Mouse (Mus musculus): ENCODE results near the gene Cdk14. TPM values are rescaled to one million over a fixed set of nuclear protein-coding genes. Genes with fewer than 3 reads are reported as not detected.
A peak's percentile ranks its signal among the peaks of the same experiment; 100 is the strongest.

Cdk14 gene
- polyA plus RNA-seq, 1 experiment from 2014 or later: 43.8 TPM

- no peak for ATAC-seq (ENCODE audit: low FRiP score)
- Histone ChIP-seq H3K4me3 (no peak overlapping the region), H3K27me3 (peaks cover 11% of the 10 kb centered on the region; the same call in 1 of the 2 replicates), H3K9me3 (replicated peaks) (no peaks in the 10 kb centered on the region), H3K27ac (no peak overlapping the region), H3K36me3 (no peaks in the 10 kb centered on the region), H3K9ac (no peak overlapping the region), H3K4me2 (replicated peaks) (no peak overlapping the region), H3K4me1 (peaks cover 11% of the 10 kb centered on the region)
- WGBS: 92% methylated on average over 9 of the region's 9 CpGs
These were observed 558.5 kb downstream of the Cdk14 start for GRCm38 (mm10) chr5:4861592-4861991.

GRCm38 (mm10) chr5:4861141-4861540 is 559.0 kb downstream of the Cdk14 start:
- Histone ChIP-seq H3K36me3 (no peaks in the 10 kb centered on the region), H3K9me3 (replicated peaks) (no peaks in the 10 kb centered on the region), H3K9ac (no peak overlapping the region), H3K4me1 (peaks cover 10% of the 10 kb centered on the region), H3K27ac (no peak overlapping the region), H3K4me2 (replicated peaks) (no peak overlapping the region), H3K4me3 (no peak overlapping the region), H3K27me3 (peaks cover 10% of the 10 kb centered on the region; the same call in 1 of the 2 replicates)
- ATAC-seq (ENCODE audit: low FRiP score): no peak
- 89% methylated on average over 2 of the region's 2 CpGs for WGBS

- no peaks in the 10 kb centered on the region for H3K36me3 ChIP-seq
- no peak overlapping the region for H3K4me2 ChIP-seq (replicated peaks)
- no peak overlapping the region for H3K4me3 ChIP-seq
- H3K27me3 ChIP-seq: peaks cover 12% of the 10 kb centered on the region; the same call in 1 of the 2 replicates
- no peak overlapping the region for H3K9ac ChIP-seq
- 33% methylated on average over 5 of the region's 5 CpGs for WGBS
- peak; percentile 86 for ATAC-seq (ENCODE audit: low FRiP score)
- no peak overlapping the region for H3K27ac ChIP-seq
- H3K9me3 ChIP-seq (replicated peaks): no peaks in the 10 kb centered on the region
- peaks cover 8% of the 10 kb centered on the region for H3K4me1 ChIP-seq
These were observed 562.0 kb downstream of the Cdk14 start for GRCm38 (mm10) chr5:4858032-4858641.

- Histone ChIP-seq H3K36me3 (no peaks in the 10 kb centered on the region), H3K27me3 (peaks cover 9% of the 10 kb centered on the region; the same call in 1 of the 2 replicates), H3K4me2 (replicated peaks) (no peak overlapping the region), H3K9me3 (replicated peaks) (no peaks in the 10 kb centered on the region), H3K27ac (no peak overlapping the region), H3K4me1 (peaks cover 23% of the 10 kb centered on the region), H3K9ac (no peak overlapping the region), H3K4me3 (no peak overlapping the region)
- ATAC-seq (ENCODE audit: low FRiP score): no peak
- 87% methylated on average over 2 of the region's 2 CpGs for WGBS
These were observed 566.6 kb downstream of the Cdk14 start for GRCm38 (mm10) chr5:4853503-4853902.

- no peak for ATAC-seq (ENCODE audit: low FRiP score)
- no peak overlapping the region for H3K4me2 ChIP-seq (replicated peaks)
- 82% methylated on average over 6 of the region's 6 CpGs for WGBS
- H3K4me1 ChIP-seq: peaks cover 17% of the 10 kb centered on the region
- peaks cover 9% of the 10 kb centered on the region; the same call in 1 of the 2 replicates for H3K27me3 ChIP-seq
- no peak overlapping the region for H3K9ac ChIP-seq
- H3K4me3 ChIP-seq: no peak overlapping the region
- H3K9me3 ChIP-seq (replicated peaks): no peaks in the 10 kb centered on the region
- H3K36me3 ChIP-seq: no peaks in the 10 kb centered on the region
- H3K27ac ChIP-seq: no peak overlapping the region
These were observed 567.3 kb downstream of the Cdk14 start for GRCm38 (mm10) chr5:4852711-4853320.

GRCm38 (mm10) chr5:4851934-4852710 is 568.0 kb downstream of the Cdk14 start:
- Histone ChIP-seq H3K4me1 (peaks cover 17% of the 10 kb centered on the region), H3K4me2 (replicated peaks) (no peak overlapping the region), H3K27ac (no peak overlapping the region), H3K4me3 (no peak overlapping the region), H3K36me3 (no peaks in the 10 kb centered on the region), H3K9ac (no peak overlapping the region), H3K27me3 (peaks cover 9% of the 10 kb centered on the region; the same call in 1 of the 2 replicates), H3K9me3 (replicated peaks) (no peaks in the 10 kb centered on the region)
- 89% methylated on average over 9 of the region's 9 CpGs for WGBS
- no peak for ATAC-seq (ENCODE audit: low FRiP score)

GRCm38 (mm10) chr5:4851245-4851933 is 568.7 kb downstream of the Cdk14 start:
- peak; percentile 93 for ATAC-seq (ENCODE audit: low FRiP score)
- Histone ChIP-seq H3K36me3 (no peaks in the 10 kb centered on the region), H3K4me1 (peaks cover 17% of the 10 kb centered on the region), H3K4me2 (replicated peaks) (no peak overlapping the region), H3K4me3 (no peak overlapping the region), H3K27ac (no peak overlapping the region), H3K9me3 (replicated peaks) (no peaks in the 10 kb centered on the region), H3K9ac (no peak overlapping the region), H3K27me3 (peaks cover 9% of the 10 kb centered on the region; the same call in 1 of the 2 replicates)
- 86% methylated on average over 4 of the region's 4 CpGs for WGBS

GRCm38 (mm10) chr5:4834819-4835480 is 585.2 kb downstream of the Cdk14 start:
- peak; percentile 85 for ATAC-seq (ENCODE audit: low FRiP score)
- Histone ChIP-seq H3K4me2 (replicated peaks) (no peak overlapping the region), H3K9ac (no peak overlapping the region), H3K36me3 (no peaks in the 10 kb centered on the region), H3K27ac (peak overlapping the region; percentile 31), H3K4me1 (peaks cover 21% of the 10 kb centered on the region), H3K27me3 (peaks cover 23% of the 10 kb centered on the region), H3K4me3 (no peak overlapping the region), H3K9me3 (replicated peaks) (no peaks in the 10 kb centered on the region)
- WGBS: 5% methylated on average over 13 of the region's 13 CpGs

- peak; percentile 53 for ATAC-seq (ENCODE audit: low FRiP score)
- H3K27me3 ChIP-seq: peaks cover 24% of the 10 kb centered on the region
- H3K4me3 ChIP-seq: no peak overlapping the region
- WGBS: 16% methylated on average over 11 of the region's 11 CpGs
- H3K9ac ChIP-seq: no peak overlapping the region
- 0 out of 2 replicates have a peak overlapping the region, but pooled peaks have one; percentile 18 for H3K4me2 ChIP-seq (replicated peaks)
- H3K9me3 ChIP-seq (replicated peaks): no peaks in the 10 kb centered on the region
- no peak overlapping the region for H3K27ac ChIP-seq
- H3K36me3 ChIP-seq: no peaks in the 10 kb centered on the region
- peaks cover 21% of the 10 kb centered on the region for H3K4me1 ChIP-seq
These were observed 586.2 kb downstream of the Cdk14 start for GRCm38 (mm10) chr5:4833940-4834339.

GRCm38 (mm10) chr5:4826886-4827285 is 593.2 kb downstream of the Cdk14 start:
- ATAC-seq (ENCODE audit: low FRiP score): no peak
- Histone ChIP-seq H3K4me3 (no peak overlapping the region), H3K9me3 (replicated peaks) (no peaks in the 10 kb centered on the region), H3K36me3 (no peaks in the 10 kb centered on the region), H3K27ac (no peak overlapping the region), H3K4me2 (replicated peaks) (no peak overlapping the region), H3K4me1 (peaks cover 5% of the 10 kb centered on the region), H3K9ac (no peak overlapping the region), H3K27me3 (peaks cover 13% of the 10 kb centered on the region)
- WGBS: 84% methylated on average over 2 of the region's 2 CpGs

- H3K27me3 ChIP-seq: peaks cover 9% of the 10 kb centered on the region
- H3K4me2 ChIP-seq (replicated peaks): no peak overlapping the region
- H3K27ac ChIP-seq: no peak overlapping the region
- H3K9ac ChIP-seq: no peak overlapping the region
- H3K9me3 ChIP-seq (replicated peaks): no peaks in the 10 kb centered on the region
- no peak overlapping the region for H3K4me3 ChIP-seq
- H3K36me3 ChIP-seq: no peaks in the 10 kb centered on the region
- H3K4me1 ChIP-seq: peaks cover 13% of the 10 kb centered on the region
- no peak for ATAC-seq (ENCODE audit: low FRiP score)
- WGBS: 55% methylated on average over 7 of the region's 7 CpGs
These were observed 594.2 kb downstream of the Cdk14 start for GRCm38 (mm10) chr5:4825951-4826350.
